Mouse (Mus musculus): Measurements from ENCODE around the gene Igsf3. TPM values are rescaled to one million over a fixed set of nuclear protein-coding genes. Genes with fewer than 3 reads are reported as not detected.

Igsf3 gene
- polyA plus RNA-seq, 1 experiment from 2014 or later = 37.4 TPM

DNA sequence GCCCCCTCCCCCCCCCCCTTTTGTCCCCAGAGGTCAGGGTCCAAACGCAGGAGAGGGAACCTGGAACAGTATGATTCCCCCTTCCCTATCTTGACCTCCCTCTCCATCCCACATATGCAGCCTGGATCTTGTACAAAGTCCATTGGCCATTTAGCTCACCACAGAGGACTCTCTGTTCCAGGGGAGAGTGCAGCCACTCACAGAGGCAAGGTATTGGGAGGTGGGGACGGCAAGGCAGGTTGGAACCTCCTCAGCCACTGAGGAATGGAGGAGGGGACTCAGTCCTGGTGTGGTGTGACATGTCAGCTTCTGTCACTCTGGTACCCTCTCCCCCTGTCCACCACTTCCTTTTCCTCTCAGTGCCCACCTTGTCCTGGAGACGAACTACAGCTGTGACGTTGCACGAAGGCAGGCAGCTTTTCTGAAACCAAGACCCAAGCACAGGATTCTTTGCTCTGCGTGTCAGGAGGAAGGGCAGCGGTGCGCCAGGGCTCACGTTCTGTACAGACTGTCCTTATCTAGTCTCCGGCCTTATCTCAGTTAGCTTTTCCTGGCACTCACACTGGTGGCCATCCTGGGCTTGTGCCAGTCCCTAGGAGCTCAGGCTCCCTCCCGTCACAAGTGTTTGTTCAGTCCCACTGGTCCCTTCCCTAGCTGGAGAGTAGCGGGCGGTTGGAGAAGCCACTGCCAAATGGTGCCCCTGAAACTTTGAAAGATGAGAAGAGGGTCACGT is 130.3 kb downstream of the Igsf3 start:
- peak overlapping the region; percentile 80; the same call in 1 of the 2 replicates for H3K27ac ChIP-seq
- H3K27me3 ChIP-seq (ENCODE audit: insufficient read depth, poor library complexity, severe bottlenecking) = peaks cover 7% of the 10 kb centered on the region; the same call in 1 of the 2 replicates
- no peak overlapping the region for H3K4me3 ChIP-seq
- WGBS = 62% methylated on average over 14 of the region's 14 CpGs
- H3K9me3 ChIP-seq = peaks cover 6% of the 10 kb centered on the region
- H3K4me1 ChIP-seq (replicated peaks) = peaks cover 28% of the 10 kb centered on the region
- H3K36me3 ChIP-seq = no peaks in the 10 kb centered on the region
- DNase-seq (ENCODE audit: low spot score) = no peak

DNA sequence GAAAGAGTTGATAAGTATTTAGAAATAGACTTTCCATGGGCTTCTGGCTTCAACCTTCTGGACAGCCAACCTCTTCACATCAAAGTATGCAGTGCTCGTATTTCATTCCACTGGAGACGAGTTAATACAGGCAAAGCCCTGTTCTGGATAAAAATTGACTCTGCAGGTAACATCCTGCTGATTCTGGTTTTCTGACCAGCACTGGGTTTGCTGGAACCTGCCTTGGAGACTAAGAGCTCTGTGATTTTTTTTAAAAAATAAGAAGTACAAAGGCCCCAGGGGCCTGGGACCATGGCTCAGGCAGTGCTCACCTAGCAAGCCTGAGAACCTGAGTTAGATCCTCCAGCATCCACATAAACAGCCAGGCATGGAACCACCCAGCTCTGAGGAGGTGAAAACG is 130.9 kb downstream of the Igsf3 start:
- no peak overlapping the region for H3K27ac ChIP-seq

DNA sequence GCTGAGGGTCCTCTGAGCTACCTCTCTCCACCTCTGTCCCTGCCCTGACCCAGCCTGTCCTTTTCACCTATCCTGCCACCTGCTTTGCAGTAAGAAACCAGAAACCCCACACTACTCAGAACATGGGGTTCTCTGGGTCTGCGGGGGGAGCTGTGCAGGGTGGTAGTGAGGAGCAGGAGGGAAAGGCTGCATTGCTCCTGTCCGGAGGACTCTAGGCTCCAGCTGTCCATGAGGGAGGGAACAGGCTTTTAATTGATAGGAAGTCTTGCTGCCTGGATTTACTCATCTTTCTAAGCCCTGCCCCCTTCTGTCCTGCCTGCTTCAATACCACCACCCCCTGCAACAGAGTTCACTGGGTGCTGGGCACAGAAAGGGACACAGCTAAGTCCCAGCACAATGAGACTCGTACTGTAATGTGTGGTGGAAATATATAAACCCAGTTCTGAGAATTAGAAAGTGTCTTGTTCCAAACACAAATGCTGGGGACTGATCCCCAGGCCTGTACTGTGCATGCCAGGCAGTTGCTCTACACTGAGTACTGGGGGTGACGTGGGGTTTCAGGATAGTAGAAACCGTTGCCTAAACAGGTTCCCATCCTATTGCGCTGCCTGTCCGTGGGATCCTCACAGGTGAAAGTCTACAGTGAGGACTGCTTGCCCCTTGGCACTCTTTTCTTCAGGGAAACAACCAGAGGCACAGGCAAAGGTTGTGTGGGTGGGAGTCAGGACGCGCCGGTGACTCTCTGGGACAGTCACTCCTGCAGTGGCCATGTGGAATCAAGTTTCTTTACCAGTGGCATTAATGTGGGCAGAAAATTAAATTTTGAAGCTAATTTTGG is 133.0 kb downstream of the Igsf3 start:
- WGBS = 85% methylated on average over 10 of the region's 10 CpGs
- H3K4me1 ChIP-seq (replicated peaks) = peaks cover 37% of the 10 kb centered on the region
- H3K4me3 ChIP-seq = no peak overlapping the region
- no peak for DNase-seq (ENCODE audit: low spot score)
- peaks cover 6% of the 10 kb centered on the region for H3K9me3 ChIP-seq
- no peaks in the 10 kb centered on the region for H3K36me3 ChIP-seq
- H3K27me3 ChIP-seq (ENCODE audit: insufficient read depth, poor library complexity, severe bottlenecking) = no peaks in the 10 kb centered on the region
- peak overlapping the region; percentile 46; the same call in 1 of the 2 replicates for H3K27ac ChIP-seq

More for the DNA sequence above, 130.9 kb downstream of the Igsf3 start:
- Histone ChIP-seq H3K4me3 (no peak overlapping the region), H3K4me1 (replicated peaks) (peaks cover 26% of the 10 kb centered on the region), H3K36me3 (no peaks in the 10 kb centered on the region), H3K27me3 (ENCODE audit: insufficient read depth, poor library complexity, severe bottlenecking) (peaks cover 7% of the 10 kb centered on the region; the same call in 1 of the 2 replicates), H3K9me3 (peaks cover 6% of the 10 kb centered on the region)
- 67% methylated on average over 3 of the region's 3 CpGs for WGBS
- no peak for DNase-seq (ENCODE audit: low spot score)

DNA sequence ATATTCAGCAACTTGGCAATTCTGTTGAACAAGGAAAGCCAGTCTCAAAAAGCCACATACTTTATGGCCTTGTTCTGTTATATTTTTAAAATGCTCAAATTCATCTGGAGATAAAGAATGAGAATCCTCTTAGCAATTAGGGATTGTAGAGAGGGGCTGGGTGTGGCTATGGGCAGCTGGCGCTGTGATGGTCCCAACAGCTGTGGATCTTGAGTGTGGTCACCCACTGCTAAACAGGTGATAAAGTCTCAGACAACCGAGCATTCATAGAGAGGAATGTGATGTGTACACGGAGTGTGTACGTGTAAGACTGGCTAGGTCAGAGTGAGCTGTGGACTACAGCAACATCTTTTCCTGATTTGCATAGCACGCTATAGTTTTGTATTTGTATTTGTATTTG is 133.7 kb downstream of the Igsf3 start:
- 91% methylated on average over 5 of the region's 5 CpGs for WGBS
- no peak for DNase-seq (ENCODE audit: low spot score)
- H3K4me3 ChIP-seq = no peak overlapping the region
- no peaks in the 10 kb centered on the region for H3K27me3 ChIP-seq (ENCODE audit: insufficient read depth, poor library complexity, severe bottlenecking)
- H3K4me1 ChIP-seq (replicated peaks) = peaks cover 37% of the 10 kb centered on the region
- no peaks in the 10 kb centered on the region for H3K36me3 ChIP-seq
- no peak overlapping the region for H3K27ac ChIP-seq
- H3K9me3 ChIP-seq = peaks cover 6% of the 10 kb centered on the region

Other genes with a start within 250 kb of the Igsf3 start
- 0.21 and 0.35 TPM in 2 replicates for gene Cd2, start 89.1 kb upstream of the Igsf3 start, polyA plus RNA-seq (2016; fragmentation: Nextera tagmentation; extraction: Ambion mirVana)
- gene Atp1a1, start 227.6 kb downstream of the Igsf3 start, polyA plus RNA-seq (2016; fragmentation: Nextera tagmentation; extraction: Ambion mirVana) = 50.2 and 63.3 TPM in 2 replicates

Measured in hindbrain, embryonic 10.5 days (tissue).